Mouse (Mus musculus): ENCODE data around the gene Prf1. TPM values are rescaled to one million over a fixed set of nuclear protein-coding genes. Genes with fewer than 3 reads are reported as not detected.

Prf1 gene
- total RNA-seq, 2 experiments from 2014 or later = not detected

- DNase-seq (ENCODE audit: low spot score) = peak; percentile 45
- intact Hi-C loops (cut with DNase I) = loop anchor here (5.0 kb wide), 1 partner anchor 54 kb away; no protein-coding TSS in a partner anchor
These were observed 33.4 kb downstream of the Prf1 start for GRCm38 (mm10) chr10:61331046-61331445.

- intact Hi-C loops (cut with DNase I) = loop anchor here (5.0 kb wide), 1 partner anchor 57 kb away; no protein-coding TSS in a partner anchor
- no peak for DNase-seq (ENCODE audit: low spot score)
These were observed 36.9 kb downstream of the Prf1 start for GRCm38 (mm10) chr10:61334545-61334944.

DNA sequence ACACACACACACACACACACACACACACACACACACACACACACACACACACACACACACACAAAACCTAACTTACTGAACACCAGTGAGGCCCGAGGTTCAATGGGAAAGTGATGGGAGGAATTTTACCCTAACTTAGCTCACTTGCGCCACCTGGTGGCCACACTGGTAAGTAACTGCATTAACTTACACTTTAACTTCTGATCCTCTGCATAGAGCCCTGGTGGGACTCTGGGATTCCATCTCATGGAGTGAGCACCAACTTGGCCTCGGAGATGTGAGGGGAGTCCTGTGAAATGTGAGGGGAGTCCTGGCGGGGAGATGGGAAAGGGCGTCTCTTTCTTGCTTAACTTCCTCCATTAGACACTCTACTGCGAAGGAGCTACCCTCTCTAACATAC is 38.5 kb downstream of the Prf1 start:
- intact Hi-C loops (cut with DNase I) = loop anchor here (1.0 kb wide), 2 partner anchors 125 to 137 kb away; no protein-coding TSS in a partner anchor
- DNase-seq (ENCODE audit: low spot score) = no peak

GRCm38 (mm10) chr10:61336592-61336991 is 39.0 kb downstream of the Prf1 start:
- intact Hi-C loops (cut with DNase I) = loop anchor here (1.0 kb wide), 2 partner anchors 125 to 137 kb away; no protein-coding TSS in a partner anchor
- DNase-seq (ENCODE audit: low spot score) = no peak

- DNase-seq (ENCODE audit: low spot score) = no peak
- intact Hi-C loops (cut with DNase I) = no loop called here
These were observed 40.0 kb downstream of the Prf1 start for GRCm38 (mm10) chr10:61337665-61338064.

GRCm38 (mm10) chr10:61339216-61339615 is 41.6 kb downstream of the Prf1 start:
- DNase-seq (ENCODE audit: low spot score) = no peak
- intact Hi-C loops (cut with DNase I) = no loop called here

GRCm38 (mm10) chr10:61340247-61340646 is 42.6 kb downstream of the Prf1 start:
- intact Hi-C loops (cut with DNase I) = loop anchor here (2.0 to 10.0 kb wide), 2 partner anchors 15 to 315 kb away; no protein-coding TSS in a partner anchor
- DNase-seq (ENCODE audit: low spot score) = no peak

DNA sequence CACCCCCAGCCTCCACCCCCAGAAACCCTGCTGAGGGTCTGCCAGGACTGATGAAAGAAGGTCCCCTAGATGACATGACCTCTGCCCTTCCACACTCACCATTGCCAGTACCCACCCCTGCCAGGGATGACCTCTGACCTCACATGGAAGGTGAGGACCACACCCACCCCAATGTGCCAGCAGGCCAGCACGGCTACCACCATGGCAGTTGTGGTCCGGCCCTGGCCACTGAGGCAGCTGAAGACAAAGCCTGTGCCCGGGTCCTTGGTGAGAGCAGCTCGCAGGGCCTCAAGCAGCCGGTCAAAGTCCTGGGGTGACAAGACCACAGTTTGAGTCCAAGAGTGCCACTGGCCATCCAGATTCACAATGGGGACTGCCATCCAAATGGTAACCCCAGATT is 43.4 kb downstream of the Prf1 start:
- no peak for DNase-seq (ENCODE audit: low spot score)
- intact Hi-C loops (cut with DNase I) = loop anchor here (1.0 to 10.0 kb wide), 3 partner anchors 14 to 314 kb away; no protein-coding TSS in a partner anchor

- DNase-seq (ENCODE audit: low spot score) = peak; percentile 35
- intact Hi-C loops (cut with DNase I) = loop anchor here (1.0 to 10.0 kb wide), 3 partner anchors 13 to 313 kb away; no protein-coding TSS in a partner anchor
These were observed 43.9 kb downstream of the Prf1 start for GRCm38 (mm10) chr10:61341557-61341956.

DNA sequence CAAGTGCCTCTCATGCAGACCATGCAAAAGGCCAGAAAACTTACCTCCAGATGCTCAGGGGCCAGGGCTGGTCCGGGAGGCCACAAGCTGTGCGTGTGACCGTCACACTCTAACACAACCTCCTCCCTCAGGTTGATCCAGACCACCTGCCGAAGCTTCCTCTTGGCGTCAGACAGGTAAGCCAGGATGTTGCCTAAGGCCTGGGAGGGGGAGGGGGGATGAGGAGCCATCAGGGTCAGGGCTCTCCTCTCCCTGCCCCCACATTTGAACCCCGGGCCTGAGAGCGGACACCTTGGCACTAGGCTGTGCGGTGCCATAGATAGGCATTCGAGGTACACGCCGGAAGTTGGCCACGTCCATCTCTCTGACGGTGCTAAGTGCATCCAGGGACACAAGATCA is 45.1 kb downstream of the Prf1 start:
- DNase-seq (ENCODE audit: low spot score) = no peak
- intact Hi-C loops (cut with DNase I) = loop anchor here (10.0 kb wide), 1 partner anchor 312 kb away; no protein-coding TSS in a partner anchor

- intact Hi-C loops (cut with DNase I) = loop anchor here (10.0 kb wide), 1 partner anchor 311 kb away; no protein-coding TSS in a partner anchor
- no peak for DNase-seq (ENCODE audit: low spot score)
These were observed 46.3 kb downstream of the Prf1 start for GRCm38 (mm10) chr10:61343950-61344349.

DNA sequence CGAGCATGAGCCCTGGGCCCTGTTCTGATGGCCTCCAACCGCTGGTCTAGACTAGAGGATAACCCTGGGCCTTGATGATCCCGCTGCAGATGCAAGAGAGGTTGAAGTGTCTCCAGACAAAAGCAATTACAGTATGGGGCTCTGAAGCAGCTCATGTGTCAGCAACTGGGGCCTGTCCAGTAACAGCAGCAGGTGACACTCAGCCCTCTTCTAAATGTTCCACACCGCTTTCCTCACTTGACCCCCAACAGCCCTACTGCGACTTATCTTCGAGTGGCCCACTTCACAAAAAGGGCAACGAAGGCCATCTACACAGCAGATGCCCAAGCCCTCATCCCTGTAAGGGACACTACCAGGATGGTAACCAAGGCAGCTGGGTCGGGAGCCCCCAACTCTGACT is 47.5 kb downstream of the Prf1 start:
- no peak for DNase-seq (ENCODE audit: low spot score)
- intact Hi-C loops (cut with DNase I) = loop anchor here (10.0 kb wide), 1 partner anchor 310 kb away; no protein-coding TSS in a partner anchor

DNA sequence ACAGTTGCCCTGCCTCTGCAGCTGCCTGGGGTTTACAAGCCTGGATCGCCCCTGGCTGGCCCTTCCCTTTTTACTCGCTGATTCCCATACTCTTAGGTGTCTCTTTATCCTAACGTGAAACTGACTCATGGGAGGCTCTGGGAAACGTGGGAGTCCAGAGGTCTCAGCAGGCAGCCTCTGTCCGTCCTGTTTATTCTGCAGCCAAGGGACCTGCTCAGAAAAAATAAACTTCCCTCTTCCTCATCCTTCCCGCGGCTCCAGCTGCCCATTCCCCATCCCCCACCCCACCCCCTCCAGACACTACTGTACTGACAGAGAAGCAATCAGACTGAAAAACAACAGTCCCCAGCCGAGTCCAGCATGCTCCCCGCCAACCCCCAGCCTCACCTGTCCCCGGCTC is 48.7 kb downstream of the Prf1 start:
- DNase-seq (ENCODE audit: low spot score) = no peak
- intact Hi-C loops (cut with DNase I) = loop anchor here (10.0 kb wide), 1 partner anchor 308 kb away; no protein-coding TSS in a partner anchor

GRCm38 (mm10) chr10:61351216-61351615 is 53.6 kb downstream of the Prf1 start:
- intact Hi-C loops (cut with DNase I) = no loop called here
- DNase-seq (ENCODE audit: low spot score) = no peak

Other genes starting within 250 kb of the Prf1 start
- 1 to 10 TPM in 1 of 2 experiments, under 1 TPM in 1; 0.78 to 1.4 TPM for gene Pcbd1, start 208.5 kb upstream of the Prf1 start, total RNA-seq (2021)
- 10 to 100 TPM; 14.8 to 15.1 TPM for gene Sgpl1, start 150.1 kb upstream of the Prf1 start, total RNA-seq (2021)
- not detected for gene Tbata, start 125.9 kb upstream of the Prf1 start, total RNA-seq (2021)
- gene Adamts14, start 24.4 kb upstream of the Prf1 start, total RNA-seq (2021) = 1 to 10 TPM; 1.6 to 2.4 TPM
- 10 to 100 TPM; 16.1 to 21.9 TPM for gene Pald1, start 85.7 kb downstream of the Prf1 start, total RNA-seq (2021)
- gene Nodal, start 120.1 kb downstream of the Prf1 start, total RNA-seq (2021) = under 1 TPM in 1 of 2 experiments, not detected in 1; 0.10 TPM
- 10 to 100 TPM; 71.4 to 75.2 TPM for gene Eif4ebp2, start 154.8 kb downstream of the Prf1 start, total RNA-seq (2021)
- 10 to 100 TPM; 30.1 to 31.3 TPM for gene Lrrc20, start 178.0 kb downstream of the Prf1 start, total RNA-seq (2021)